Mouse (Mus musculus) ovary, postnatal 36 days (tissue): ENCODE measurements at regions not wholly inside any gene's neighbourhood (a gene's known extent, or its start where the extent isn't known, plus 50 kb on each side); places are given as distances from the start of the nearest gene placed in this dataset.
"Not testable (repeated sequence)": the region's sequence is repeated elsewhere in the genome, so short reads cannot be mapped to it uniquely, and the experiment has no call there.

ENCODE experiments used
- DNase-seq: peaks from one replicate; pipeline ENCODE4 v3.0.0; 2022; ENCODE audit warnings: low spot score, mixed read lengths

GRCm38 (mm10) chr12:20802027-20802426, 188.2 kb upstream of the Asap2 start:
- DNase-seq, result not testable (repeated sequence)

- DNase-seq, result not testable (repeated sequence)
Measured at GRCm38 (mm10) chr12:20805466-20805865, 184.8 kb upstream of the Asap2 start.

- no peak for DNase-seq
Measured at GRCm38 (mm10) chr12:20806681-20807080, 183.6 kb upstream of the Asap2 start.

GRCm38 (mm10) chr12:20813836-20814235, 176.4 kb upstream of the Asap2 start:
- DNase-seq, result not testable (repeated sequence)

- DNase-seq, result not testable (repeated sequence)
Measured at GRCm38 (mm10) chr12:20815121-20815520, 175.1 kb upstream of the Asap2 start.

- DNase-seq, result peak; percentile 51
Measured at GRCm38 (mm10) chr12:20815599-20815998, 174.7 kb upstream of the Asap2 start.

GRCm38 (mm10) chr12:20843661-20844320, 146.5 kb upstream of the Asap2 start:
- not testable (repeated sequence) for DNase-seq

GRCm38 (mm10) chr12:20844873-20845272, 145.4 kb upstream of the Asap2 start:
- DNase-seq, result not testable (repeated sequence)

- no peak for DNase-seq
Measured at GRCm38 (mm10) chr12:20845297-20845696, 145.0 kb upstream of the Asap2 start.

- not testable (repeated sequence) for DNase-seq
Measured at GRCm38 (mm10) chr12:20884104-20884503, 106.2 kb upstream of the Asap2 start.

- peak; percentile 74 for DNase-seq
Measured at GRCm38 (mm10) chr12:20920653-20921397, 69.4 kb upstream of the Asap2 start.

- not testable (repeated sequence) for DNase-seq
Measured at GRCm38 (mm10) chr12:20921398-20922023, 68.7 kb upstream of the Asap2 start.

- peak; percentile 8 for DNase-seq
Measured at GRCm38 (mm10) chr12:20928966-20929365, 61.3 kb upstream of the Asap2 start.
